Mouse (Mus musculus): ENCODE data around the gene Nav1.

Gene Nav1

GRCm38 (mm10) chr1:135544504-135545146 lies 62.5 kb downstream of the Nav1 start:
- DNase-seq = peak; percentile 66

- DNase-seq = no peak
Observed at GRCm38 (mm10) chr1:135542841-135543810, 64.0 kb downstream of the Nav1 start.

GRCm38 (mm10) chr1:135542080-135542479 lies 65.0 kb downstream of the Nav1 start:
- no peak for DNase-seq

GRCm38 (mm10) chr1:135540270-135540669 lies 66.8 kb downstream of the Nav1 start:
- peak; percentile 76 for DNase-seq

- no peak for DNase-seq
Observed at GRCm38 (mm10) chr1:135538441-135539265, 68.4 kb downstream of the Nav1 start.

- DNase-seq = no peak
Observed at GRCm38 (mm10) chr1:135536822-135537221, 70.3 kb downstream of the Nav1 start.

GRCm38 (mm10) chr1:135536326-135536725 lies 70.8 kb downstream of the Nav1 start:
- DNase-seq = no peak

- DNase-seq = no peak
Observed at GRCm38 (mm10) chr1:135535256-135535655, 71.8 kb downstream of the Nav1 start.

- DNase-seq = no peak
Observed at GRCm38 (mm10) chr1:135534782-135535181, 72.3 kb downstream of the Nav1 start.

- DNase-seq = no peak
Observed at GRCm38 (mm10) chr1:135534070-135534469, 73.0 kb downstream of the Nav1 start.

GRCm38 (mm10) chr1:135532383-135532782 lies 74.7 kb downstream of the Nav1 start:
- DNase-seq = no peak

- DNase-seq = no peak
Observed at GRCm38 (mm10) chr1:135531981-135532380, 75.1 kb downstream of the Nav1 start.

- no peak for DNase-seq
Observed at GRCm38 (mm10) chr1:135531081-135531480, 76.0 kb downstream of the Nav1 start.

- no peak for DNase-seq
Observed at GRCm38 (mm10) chr1:135524518-135524860, 82.6 kb downstream of the Nav1 start.

GRCm38 (mm10) chr1:135523780-135524517 lies 83.1 kb downstream of the Nav1 start:
- no peak for DNase-seq

GRCm38 (mm10) chr1:135523344-135523743 lies 83.8 kb downstream of the Nav1 start:
- no peak for DNase-seq

- DNase-seq = no peak
Observed at GRCm38 (mm10) chr1:135520550-135521168, 86.4 kb downstream of the Nav1 start.

GRCm38 (mm10) chr1:135518661-135519060 lies 88.4 kb downstream of the Nav1 start:
- DNase-seq = no peak

- DNase-seq = no peak
Observed at GRCm38 (mm10) chr1:135517469-135517868, 89.6 kb downstream of the Nav1 start.

- DNase-seq = no peak
Observed at GRCm38 (mm10) chr1:135516511-135517305, 90.4 kb downstream of the Nav1 start.

GRCm38 (mm10) chr1:135515633-135516238 lies 91.4 kb downstream of the Nav1 start:
- no peak for DNase-seq

Measured in thymus, postnatal 25 days (tissue).